Mouse (Mus musculus): ENCODE data around the gene Orc3. TPM values are rescaled to one million over a fixed set of nuclear protein-coding genes. Genes with fewer than 3 reads are reported as not detected.
A peak's percentile ranks its signal among the peaks of the same experiment; 100 is the strongest.

Gene Orc3
- polyA plus RNA-seq, 1 experiment from 2014 or later, result 40.9 TPM

- Histone ChIP-seq H3K36me3 (ENCODE audit: insufficient read depth, low read length) (peaks cover 15% of the 10 kb centered on the region; the same call in 1 of the 2 replicates), H3K4me2 (replicated peaks; ENCODE audit: low read depth, low read length) (0 out of 2 replicates have a peak overlapping the region, but pooled peaks have one; percentile 3), H3K4me3 (ENCODE audit: low read depth, low read length) (no peak overlapping the region), H3K9ac (replicated peaks; ENCODE audit: low read depth) (no peak overlapping the region), H3K9me3 (ENCODE audit: low read length) (no peaks in the 10 kb centered on the region), H3K27me3 (replicated peaks; ENCODE audit: insufficient read depth, low read length) (no peaks in the 10 kb centered on the region), H3K27ac (ENCODE audit: low read length) (0 out of 2 replicates have a peak overlapping the region, but pooled peaks have one; percentile 51), H3K4me1 (ENCODE audit: insufficient read depth, low read depth, low read length) (no peaks in the 10 kb centered on the region)
- TF ChIP-seq CTCF (IDR thresholded peaks at IDR 0.05), result no peak
- TF ChIP-seq EP300 (IDR thresholded peaks at IDR 0.05), result 0 out of 2 replicates have a peak, but pooled peaks have one; percentile 17
- DNase-seq (ENCODE audit: low spot score) (peak; percentile 61), ATAC-seq (peak; percentile 55; the same call in 1 of the 2 replicates)
Observed at GRCm38 (mm10) chr4:34644779-34645178, 30.0 kb upstream of the Orc3 start.

DNA sequence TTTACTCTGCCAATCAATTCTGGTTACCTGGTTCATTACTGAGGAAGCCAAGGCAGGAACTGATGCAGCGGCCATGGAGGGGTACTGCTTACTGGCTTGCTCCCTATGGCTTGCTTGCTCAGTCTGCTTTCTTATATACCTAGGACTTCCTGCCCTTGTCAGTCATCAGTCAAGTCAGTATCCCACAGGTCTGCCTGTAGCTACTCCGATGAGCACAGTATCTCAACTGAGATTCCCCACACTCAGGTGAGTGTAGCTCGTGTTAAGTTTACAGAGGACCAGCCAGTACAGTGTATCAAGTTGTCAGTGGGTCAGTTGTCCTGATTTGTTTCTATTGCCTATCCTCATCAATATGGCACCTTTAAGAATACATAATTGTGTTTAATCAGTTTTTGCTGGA, 26.0 kb upstream of the Orc3 start:
- 98% methylated on average over 3 of the region's 3 CpGs for WGBS

DNA sequence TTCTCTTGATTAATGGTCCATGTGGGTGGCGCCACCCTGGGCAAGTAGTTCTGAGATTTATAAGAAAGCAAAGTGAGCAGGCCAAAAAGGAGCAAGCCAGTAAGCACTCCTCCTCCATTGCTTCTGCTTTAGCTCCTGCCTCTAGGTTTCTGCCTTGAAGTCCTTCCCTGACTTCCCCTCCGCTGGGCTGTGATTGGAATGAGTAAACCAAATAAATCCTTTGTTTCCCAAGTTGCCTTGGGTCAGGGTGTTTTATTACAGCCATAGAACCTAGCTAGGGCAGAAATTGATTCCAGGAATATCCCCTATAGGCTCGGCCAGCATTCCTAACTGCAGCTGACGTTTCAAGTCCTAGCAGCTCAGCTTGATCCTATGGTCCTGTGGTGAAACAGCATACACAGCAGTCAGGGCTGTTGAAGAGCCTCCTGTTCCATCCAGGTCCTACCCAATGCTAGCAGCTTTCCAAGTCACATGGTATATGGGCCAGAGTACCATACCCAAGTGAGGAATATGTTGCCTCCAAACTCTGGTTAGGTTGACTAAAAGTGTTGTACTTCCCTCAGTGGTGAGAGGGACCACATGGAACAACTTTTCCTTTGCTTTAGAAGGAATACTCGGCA, 25.1 kb upstream of the Orc3 start:
- H3K9ac ChIP-seq (replicated peaks; ENCODE audit: low read depth), result no peak overlapping the region
- TF ChIP-seq EP300 (IDR thresholded peaks at IDR 0.05) (no peak), CTCF (IDR thresholded peaks at IDR 0.05) (no peak)
- no peak overlapping the region for H3K4me2 ChIP-seq (replicated peaks; ENCODE audit: low read depth, low read length)
- H3K27ac ChIP-seq (ENCODE audit: low read length), result no peak overlapping the region
- DNase-seq (ENCODE audit: low spot score), result no peak
- H3K9me3 ChIP-seq (ENCODE audit: low read length), result no peaks in the 10 kb centered on the region
- peaks cover 9% of the 10 kb centered on the region; the same call in 1 of the 2 replicates for H3K36me3 ChIP-seq (ENCODE audit: insufficient read depth, low read length)
- 88% methylated on average over 5 of the region's 5 CpGs for WGBS
- ATAC-seq, result no peak
- no peaks in the 10 kb centered on the region for H3K27me3 ChIP-seq (replicated peaks; ENCODE audit: insufficient read depth, low read length)
- no peaks in the 10 kb centered on the region for H3K4me1 ChIP-seq (ENCODE audit: insufficient read depth, low read depth, low read length)
- no peak overlapping the region for H3K4me3 ChIP-seq (ENCODE audit: low read depth, low read length)

More for the DNA sequence above, 26.0 kb upstream of the Orc3 start:
- Histone ChIP-seq H3K9me3 (ENCODE audit: low read length) (no peaks in the 10 kb centered on the region), H3K4me1 (ENCODE audit: insufficient read depth, low read depth, low read length) (no peaks in the 10 kb centered on the region), H3K9ac (replicated peaks; ENCODE audit: low read depth) (no peak overlapping the region), H3K36me3 (ENCODE audit: insufficient read depth, low read length) (peaks cover 6% of the 10 kb centered on the region; the same call in 1 of the 2 replicates), H3K27ac (ENCODE audit: low read length) (no peak overlapping the region), H3K4me3 (ENCODE audit: low read depth, low read length) (no peak overlapping the region), H3K4me2 (replicated peaks; ENCODE audit: low read depth, low read length) (no peak overlapping the region), H3K27me3 (replicated peaks; ENCODE audit: insufficient read depth, low read length) (no peaks in the 10 kb centered on the region)
- TF ChIP-seq CTCF (IDR thresholded peaks at IDR 0.05) (no peak), EP300 (IDR thresholded peaks at IDR 0.05) (no peak)
- DNase-seq (ENCODE audit: low spot score), result no peak
- ATAC-seq, result no peak

GRCm38 (mm10) chr4:34637851-34638250, 23.1 kb upstream of the Orc3 start:
- ATAC-seq (no peak), DNase-seq (ENCODE audit: low spot score) (no peak)
- H3K4me3 ChIP-seq (ENCODE audit: low read depth, low read length), result no peak overlapping the region
- H3K27ac ChIP-seq (ENCODE audit: low read length), result no peak overlapping the region
- no peaks in the 10 kb centered on the region for H3K4me1 ChIP-seq (ENCODE audit: insufficient read depth, low read depth, low read length)
- no peak for TF ChIP-seq EP300 (IDR thresholded peaks at IDR 0.05)
- TF ChIP-seq CTCF (IDR thresholded peaks at IDR 0.05), result no peak
- no peaks in the 10 kb centered on the region for H3K27me3 ChIP-seq (replicated peaks; ENCODE audit: insufficient read depth, low read length)
- peaks cover 11% of the 10 kb centered on the region; the same call in 1 of the 2 replicates for H3K36me3 ChIP-seq (ENCODE audit: insufficient read depth, low read length)
- no peaks in the 10 kb centered on the region for H3K9me3 ChIP-seq (ENCODE audit: low read length)
- no peak overlapping the region for H3K9ac ChIP-seq (replicated peaks; ENCODE audit: low read depth)
- WGBS, result 87% methylated on average over 4 of the region's 4 CpGs
- H3K4me2 ChIP-seq (replicated peaks; ENCODE audit: low read depth, low read length), result no peak overlapping the region

DNA sequence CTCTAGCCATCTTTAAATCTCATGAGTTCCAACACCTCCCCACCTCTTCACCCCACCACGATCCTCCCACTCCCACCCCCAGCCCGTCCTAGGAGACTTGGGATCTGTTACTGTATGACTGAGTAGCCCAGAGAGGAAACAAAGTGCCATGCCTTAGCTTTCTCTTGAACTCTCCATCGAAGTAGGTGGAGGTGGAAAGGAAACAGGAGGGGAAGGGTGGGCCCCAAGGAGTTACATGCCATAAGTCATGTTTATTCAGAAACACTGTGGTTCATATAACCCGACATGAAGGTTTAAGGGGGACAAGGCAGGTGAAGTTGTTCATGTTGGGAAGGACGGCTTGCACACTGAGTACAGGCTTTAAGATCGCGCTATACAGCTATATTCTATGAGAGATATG, 22.6 kb upstream of the Orc3 start:
- Histone ChIP-seq H3K36me3 (ENCODE audit: insufficient read depth, low read length) (peaks cover 11% of the 10 kb centered on the region; the same call in 1 of the 2 replicates), H3K9me3 (ENCODE audit: low read length) (no peaks in the 10 kb centered on the region), H3K27ac (ENCODE audit: low read length) (no peak overlapping the region), H3K27me3 (replicated peaks; ENCODE audit: insufficient read depth, low read length) (no peaks in the 10 kb centered on the region), H3K4me2 (replicated peaks; ENCODE audit: low read depth, low read length) (no peak overlapping the region), H3K4me3 (ENCODE audit: low read depth, low read length) (no peak overlapping the region), H3K4me1 (ENCODE audit: insufficient read depth, low read depth, low read length) (no peaks in the 10 kb centered on the region), H3K9ac (replicated peaks; ENCODE audit: low read depth) (no peak overlapping the region)
- DNase-seq (ENCODE audit: low spot score), result no peak
- 90% methylated on average over 7 of the region's 7 CpGs for WGBS
- no peak for ATAC-seq
- TF ChIP-seq EP300 (IDR thresholded peaks at IDR 0.05) (no peak), CTCF (IDR thresholded peaks at IDR 0.05) (no peak)

- Histone ChIP-seq H3K27me3 (replicated peaks; ENCODE audit: insufficient read depth, low read length) (no peaks in the 10 kb centered on the region), H3K27ac (ENCODE audit: low read length) (no peak overlapping the region), H3K9ac (replicated peaks; ENCODE audit: low read depth) (no peak overlapping the region), H3K36me3 (ENCODE audit: insufficient read depth, low read length) (peaks cover 15% of the 10 kb centered on the region; the same call in 1 of the 2 replicates), H3K4me3 (ENCODE audit: low read depth, low read length) (no peak overlapping the region), H3K4me2 (replicated peaks; ENCODE audit: low read depth, low read length) (no peak overlapping the region), H3K9me3 (ENCODE audit: low read length) (no peaks in the 10 kb centered on the region), H3K4me1 (ENCODE audit: insufficient read depth, low read depth, low read length) (no peaks in the 10 kb centered on the region)
- DNase-seq (ENCODE audit: low spot score) (no peak), ATAC-seq (no peak)
- TF ChIP-seq EP300 (IDR thresholded peaks at IDR 0.05) (no peak), CTCF (IDR thresholded peaks at IDR 0.05) (no peak)
- 76% methylated on average over 5 of the region's 5 CpGs for WGBS
Observed at GRCm38 (mm10) chr4:34636036-34636435, 21.3 kb upstream of the Orc3 start.
